ENCODE assay signal across 16 mouse cellular contexts in the genomic region with DNA sequence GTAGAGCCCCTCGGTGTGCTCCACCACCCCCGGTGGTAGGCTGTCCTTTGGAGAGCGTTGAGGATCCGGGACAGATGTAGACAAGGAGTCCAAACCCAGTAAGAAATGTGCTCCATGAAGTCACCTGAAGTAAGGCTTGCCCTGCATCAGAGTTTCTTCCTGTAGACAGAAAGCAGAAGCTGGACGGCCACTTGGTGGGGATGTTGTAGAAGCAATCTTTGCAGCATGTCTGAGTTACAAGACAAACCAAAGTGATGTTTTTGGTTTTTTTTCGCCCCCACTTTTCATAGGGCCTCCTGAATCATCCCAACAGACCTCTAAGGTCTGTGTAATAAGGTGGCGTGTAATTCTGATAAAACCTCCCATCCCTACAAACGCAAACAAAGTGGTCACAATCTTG. TPM values are rescaled to one million over a fixed set of nuclear protein-coding genes. Genes with fewer than 3 reads are reported as not detected.
DNase-seq lines count a peak whose midpoint lies in the region.
"Had no signal": no experiment of that assay in that cellular context is flagged by ENCODE, and none has a peak within 500 bp of the region (broad histone marks: within the 10 kb centered on the region; RNA-seq: fewer than 3 reads in every experiment).

No protein-coding gene starts in this region.

- 92% methylated on average over 8 of the region's 8 CpGs for WGBS in heart, embryonic 10.5 days

- no peaks in the 10 kb centered on the region for H3K9me3 ChIP-seq in heart, embryonic 10.5 days
- H3K9me3 ChIP-seq: limb, embryonic 13.5 days; megakaryocyte, embryonic 14.5 days had no signal

- intact Hi-C loops in left cerebral cortex, postnatal 4 days (cut with DNase I): loop anchor here (5.0 to 10.0 kb wide), 3 partner anchors 625 to 1148 kb away; a partner anchor contains a TSS
- intact Hi-C loops in left cerebral cortex, postnatal 36 days (cut with DNase I): loop anchor here (10.0 kb wide), 1 partner anchor 625 kb away; a partner anchor contains a TSS

- no peak overlapping the region for H3K27ac ChIP-seq in heart, embryonic 10.5 days
- H3K27ac ChIP-seq: limb, embryonic 13.5 days had no signal

- H3K27me3 ChIP-seq in heart, embryonic 10.5 days (ENCODE audit: insufficient read depth, poor library complexity, severe bottlenecking): no peaks in the 10 kb centered on the region
- H3K27me3 ChIP-seq: CH12.LX; limb, embryonic 13.5 days; megakaryocyte, embryonic 14.5 days had no signal

- no peak overlapping the region for H3K4me3 ChIP-seq in heart, embryonic 10.5 days
- H3K4me3 ChIP-seq: limb, embryonic 13.5 days; megakaryocyte, embryonic 14.5 days; myocyte had no signal

- DNase-seq in heart, postnatal 4 days: peak; percentile 32
- no peak for DNase-seq in heart, embryonic 10.5 days (ENCODE audit: low spot score)
- peak; percentile 28 for DNase-seq in left cerebral cortex, postnatal 4 days
- DNase-seq in left cerebral cortex, postnatal 36 days (ENCODE audit: low spot score in 2 of 2): no peak
- DNase-seq in right cerebral cortex, postnatal 4 days: peak; percentile 54
- DNase-seq in right cerebral cortex, postnatal 36 days (ENCODE audit: low spot score in 2 of 2): no peak
- no peak for DNase-seq in gastrocnemius, adult 8-10 months (ENCODE audit: low spot score in 2 of 2)
- DNase-seq: adrenal gland, adult 2 months; heart, postnatal 14 days; lung, adult 18-20 months; thymus, postnatal 25 days had no signal

- H3K4me1 ChIP-seq in heart, embryonic 10.5 days: no peaks in the 10 kb centered on the region
- H3K4me1 ChIP-seq: limb, embryonic 13.5 days had no signal

- H3K36me3 ChIP-seq in heart, embryonic 10.5 days: peaks cover 48% of the 10 kb centered on the region

RNA-seq across cellular contexts. Expression of a gene that starts 17.9 kb away (rescaled TPM):
- total RNA-seq in heart, postnatal 4 days (2021): 10 to 100 TPM; 17.1 to 18.6 TPM
- polyA plus RNA-seq in heart, embryonic 10.5 days (2016; fragmentation: Nextera tagmentation; extraction: Ambion mirVana): 15.9 and 16.1 TPM in 2 replicates
- 10 to 100 TPM; 11.4 to 13.0 TPM for total RNA-seq in left cerebral cortex, postnatal 4 days (2021)
- total RNA-seq in left cerebral cortex, postnatal 36 days (2021): 10 to 100 TPM in 1 of 2 experiments, 1 to 10 TPM in 1; 9.2 to 12.8 TPM
- total RNA-seq in gastrocnemius, adult 8-10 months (2022): 10 to 100 TPM; 11.9 to 14.9 (median 12.8) TPM

RNA-seq across cellular contexts. Expression of a gene that starts 17.9 kb away (rescaled TPM):
- total RNA-seq in heart, postnatal 4 days (2021): 100 to 1,000 TPM; 211 to 213 TPM
- 521 and 603 TPM in 2 replicates for polyA plus RNA-seq in heart, embryonic 10.5 days (2016; fragmentation: Nextera tagmentation; extraction: Ambion mirVana)
- total RNA-seq in left cerebral cortex, postnatal 4 days (2021): 100 to 1,000 TPM; 306 to 309 TPM
- total RNA-seq in left cerebral cortex, postnatal 36 days (2021): 100 to 1,000 TPM; 180 to 184 TPM
- 100 to 1,000 TPM; 110 to 120 (median 115) TPM for total RNA-seq in gastrocnemius, adult 8-10 months (2022)

RNA-seq across cellular contexts. Expression of a gene that starts 54.3 kb away (rescaled TPM):
- total RNA-seq in heart, postnatal 4 days (2021): 10 to 100 TPM; 13.9 to 14.6 TPM
- polyA plus RNA-seq in heart, embryonic 10.5 days (2016; fragmentation: Nextera tagmentation; extraction: Ambion mirVana): 7.3 and 8.4 TPM in 2 replicates
- total RNA-seq in left cerebral cortex, postnatal 4 days (2021): 1 to 10 TPM; 6.3 to 8.6 TPM
- total RNA-seq in left cerebral cortex, postnatal 36 days (2021): 10 to 100 TPM; 13.2 to 14.4 TPM
- total RNA-seq in gastrocnemius, adult 8-10 months (2022): 10 to 100 TPM; 47.6 to 59.9 (median 49.6) TPM
- total RNA-seq: CH12.LX had no signal
- polyA plus RNA-seq: inflammation-experienced regulatory T-cells, adult 6 months had no signal

Comparison
In these comparisons a context has a peak if more than half of its experiments do, and no peak if none do; other contexts are left out.
1. DNase-seq: peak in heart, postnatal 4 days (single experiment), left cerebral cortex, postnatal 4 days (single experiment) and right cerebral cortex, postnatal 4 days (single experiment); none in heart, embryonic 10.5 days (single experiment), left cerebral cortex, postnatal 36 days (0 of 2), right cerebral cortex, postnatal 36 days (0 of 2) and gastrocnemius, adult 8-10 months (0 of 2).